Mouse (Mus musculus): ENCODE measurements around the gene Hnrnpf.
"Not testable (repeated sequence)": the region's sequence is repeated elsewhere in the genome, so short reads cannot be mapped to it uniquely, and the experiment has no call there.

Gene Hnrnpf

GRCm38 (mm10) chr6:117900126-117901080 is at the start of gene Hnrnpf:
Gene Hnrnpf (plus strand): TSS chr6:117900324.
- in situ Hi-C loops (cut with MseI, MboI) = no loop called here

- in situ Hi-C loops (cut with MseI, MboI) = no loop called here
Measured at GRCm38 (mm10) chr6:117851747-117852146, 48.4 kb upstream of the Hnrnpf start.

GRCm38 (mm10) chr6:117857990-117858389 is 42.1 kb upstream of the Hnrnpf start:
- in situ Hi-C loops (cut with MseI, MboI) = no loop called here

GRCm38 (mm10) chr6:117861848-117862247 is 38.3 kb upstream of the Hnrnpf start, which contains the start of gene Zfp239:
Gene Zfp239 (plus strand): TSS chr6:117862100.
- in situ Hi-C loops (cut with MseI, MboI) = no loop called here

- in situ Hi-C loops (cut with MseI, MboI) = no loop called here
Measured at GRCm38 (mm10) chr6:117862465-117862864, 37.7 kb upstream of the Hnrnpf start.

GRCm38 (mm10) chr6:117862899-117863620 is 37.1 kb upstream of the Hnrnpf start:
- in situ Hi-C loops (cut with MseI, MboI) = no loop called here

GRCm38 (mm10) chr6:117863751-117864150 is 36.4 kb upstream of the Hnrnpf start:
- in situ Hi-C loops (cut with MseI, MboI) = no loop called here

GRCm38 (mm10) chr6:117868187-117868586 is 31.9 kb upstream of the Hnrnpf start:
- in situ Hi-C loops (cut with MseI, MboI) = no loop called here

- in situ Hi-C loops (cut with MseI, MboI) = no loop called here
Measured at GRCm38 (mm10) chr6:117871034-117871433, 29.1 kb upstream of the Hnrnpf start.

- in situ Hi-C loops (cut with MseI, MboI) = not testable (repeated sequence)
Measured at GRCm38 (mm10) chr6:117873450-117873849, 26.7 kb upstream of the Hnrnpf start.

GRCm38 (mm10) chr6:117874621-117875281 is 25.4 kb upstream of the Hnrnpf start:
- in situ Hi-C loops (cut with MseI, MboI) = no loop called here

GRCm38 (mm10) chr6:117878700-117879407 is 21.3 kb upstream of the Hnrnpf start:
- in situ Hi-C loops (cut with MseI, MboI) = no loop called here

GRCm38 (mm10) chr6:117879408-117880115 is 20.6 kb upstream of the Hnrnpf start:
- in situ Hi-C loops (cut with MseI, MboI) = no loop called here

- in situ Hi-C loops (cut with MseI, MboI) = no loop called here
Measured at GRCm38 (mm10) chr6:117880394-117880838, 19.7 kb upstream of the Hnrnpf start.

GRCm38 (mm10) chr6:117881229-117881628 is 18.9 kb upstream of the Hnrnpf start:
- in situ Hi-C loops (cut with MseI, MboI) = no loop called here

- in situ Hi-C loops (cut with MseI, MboI) = no loop called here
Measured at GRCm38 (mm10) chr6:117881997-117882396, 18.1 kb upstream of the Hnrnpf start.

- in situ Hi-C loops (cut with MseI, MboI) = no loop called here
Measured at GRCm38 (mm10) chr6:117885943-117886342, 14.2 kb upstream of the Hnrnpf start.

- in situ Hi-C loops (cut with MseI, MboI) = no loop called here
Measured at GRCm38 (mm10) chr6:117888032-117888431, 12.1 kb upstream of the Hnrnpf start.

GRCm38 (mm10) chr6:117888642-117889096 is 11.5 kb upstream of the Hnrnpf start:
- in situ Hi-C loops (cut with MseI, MboI) = no loop called here

- in situ Hi-C loops (cut with MseI, MboI) = no loop called here
Measured at GRCm38 (mm10) chr6:117890257-117890656, 9.9 kb upstream of the Hnrnpf start.
